Mouse (Mus musculus) adrenal gland, adult 18-20 months (tissue): Measurements from ENCODE around the gene Krtap1-4. TPM values are rescaled to one million over a fixed set of nuclear protein-coding genes. Genes with fewer than 3 reads are reported as not detected.
A peak's percentile ranks its signal among the peaks of the same experiment; 100 is the strongest.
"Not testable (repeated sequence)": the region's sequence is repeated elsewhere in the genome, so short reads cannot be mapped to it uniquely, and the experiment has no call there.

Experiments
- DNase-seq, 2 experiments: peaks; one replicate each; pipeline ENCODE4 v3.0.0; 2021 to 2022; ENCODE audit warnings: low spot score in 2 of 2
- long read RNA-seq, 2 experiments: library from polyadenylated mRNA; stranded (forward); transcript quantifications; one replicate each; pipeline ENCODE4 v2.0.0; 2021
- total RNA-seq, 2 experiments: library from RNA; stranded (reverse); gene quantifications; 1 replicate in 1 of 2; 2 replicates in 1 of 2; pipeline ENCODE4 v1.2.3; 2021

Gene Krtap1-4
- total RNA-seq, result not detected
- long read RNA-seq, experiment 1, result 0 reads
- long read RNA-seq, experiment 2, result 0 reads

GRCm38 (mm10) chr11:99583245-99583704, at the start of gene Krtap1-4:
Gene Krtap1-4, minus strand, starts transcription at chr11:99583654.
- DNase-seq, result no peak

GRCm38 (mm10) chr11:99630890-99631289, 47.4 kb upstream of the Krtap1-4 start:
- DNase-seq, result no peak

DNA sequence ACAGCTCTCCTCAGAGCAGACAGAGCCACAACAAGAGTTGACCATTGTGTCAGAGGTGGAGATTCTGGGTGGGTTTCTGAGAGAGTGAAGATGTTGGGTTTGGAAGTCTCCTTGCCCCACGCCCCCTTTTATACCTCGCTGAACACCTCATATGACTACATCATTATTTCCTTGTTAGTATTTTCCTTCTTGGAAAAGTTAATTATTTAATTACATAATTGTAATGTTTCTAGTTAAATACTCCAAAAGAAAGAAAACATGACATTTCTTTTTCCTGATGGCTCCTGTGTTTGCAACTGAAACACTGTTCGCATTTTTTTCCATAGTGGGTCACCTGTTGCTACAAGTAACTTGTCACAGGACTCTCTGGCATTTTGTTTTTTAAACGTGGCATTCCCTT, 44.7 kb upstream of the Krtap1-4 start, which contains the start of gene Krtap4-1:
Krtap4-1 (minus strand) TSS at position 101 of the 400 bp plus-strand sequence.
- no peak for DNase-seq

DNA sequence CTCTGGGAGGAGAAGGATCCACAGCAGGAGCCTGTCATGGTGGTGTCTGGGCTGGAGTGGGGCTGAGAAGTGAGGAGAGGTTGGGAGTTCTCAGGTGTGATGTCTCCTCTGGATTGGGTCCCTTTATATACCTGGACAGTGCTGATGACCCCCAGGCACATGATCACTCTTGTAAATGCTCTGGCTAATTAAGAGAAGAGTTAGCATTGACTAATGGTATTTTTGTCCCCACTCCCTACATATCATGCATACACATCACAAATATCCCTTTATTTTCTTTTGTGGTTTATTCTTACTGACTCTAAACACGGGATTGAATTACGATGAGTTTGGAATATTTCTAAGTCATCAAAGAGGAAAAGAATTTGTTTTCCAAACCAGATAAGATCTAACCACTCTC, 36.9 kb upstream of the Krtap1-4 start, which contains the start of gene Gm11562:
Gm11562 (minus strand) TSS at position 101 of the 400 bp plus-strand sequence.
- DNase-seq, result no peak

DNA sequence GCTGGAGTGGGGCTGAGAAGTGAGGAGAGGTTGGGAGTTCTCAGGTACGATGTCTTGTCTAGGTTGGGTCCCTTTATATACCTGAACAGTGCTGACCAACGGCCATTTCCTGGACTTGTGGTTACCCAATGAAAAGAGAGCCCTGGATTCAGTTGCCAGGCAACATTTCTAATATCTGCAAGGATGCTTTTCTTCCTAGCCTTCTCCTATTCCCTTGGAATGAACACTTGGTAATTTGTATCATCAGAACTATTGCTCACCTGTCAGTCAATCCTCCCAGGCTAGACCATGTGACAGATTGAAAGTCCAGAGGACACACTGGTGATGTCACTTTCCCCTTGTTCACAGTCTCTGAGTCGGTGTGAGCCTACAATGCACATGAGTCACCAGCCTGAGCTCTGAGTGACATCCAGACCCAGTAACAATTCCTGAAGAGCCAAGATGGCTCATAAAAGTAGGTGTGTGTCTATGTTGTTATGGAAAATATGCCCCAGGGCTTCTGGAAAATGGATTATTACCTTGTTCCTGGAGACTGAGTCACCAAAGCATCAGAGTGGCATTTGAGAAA, 31.4 kb upstream of the Krtap1-4 start, which contains the start of gene Krtap2-4:
Krtap2-4 (minus strand) TSS at position 51 of the 568 bp plus-strand sequence.
- no peak for DNase-seq

GRCm38 (mm10) chr11:99610089-99610488, 26.6 kb upstream of the Krtap1-4 start, which contains the start of gene Gm11937:
Gene Gm11937, minus strand, starts transcription at chr11:99610189.
- not testable (repeated sequence) for DNase-seq

DNA sequence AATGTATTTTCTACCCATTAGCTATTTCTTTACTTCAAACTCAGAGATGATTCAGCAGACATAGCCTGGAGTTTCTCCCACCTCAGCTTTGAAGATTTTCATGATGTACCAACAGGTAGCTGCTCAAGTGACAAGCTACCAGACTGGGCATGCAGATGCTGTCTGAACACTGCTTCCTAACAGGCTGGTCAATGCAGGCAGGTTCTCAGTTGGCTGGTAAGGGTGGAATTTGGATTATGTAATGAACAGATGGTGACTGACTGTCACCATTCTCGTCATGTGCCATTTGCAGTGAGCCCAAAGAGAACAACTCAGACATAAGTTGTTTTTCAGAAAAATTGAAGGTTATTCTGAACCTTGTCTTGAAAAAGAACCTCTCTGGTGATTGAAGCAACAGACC, 25.7 kb upstream of the Krtap1-4 start:
- DNase-seq, result no peak

DNA sequence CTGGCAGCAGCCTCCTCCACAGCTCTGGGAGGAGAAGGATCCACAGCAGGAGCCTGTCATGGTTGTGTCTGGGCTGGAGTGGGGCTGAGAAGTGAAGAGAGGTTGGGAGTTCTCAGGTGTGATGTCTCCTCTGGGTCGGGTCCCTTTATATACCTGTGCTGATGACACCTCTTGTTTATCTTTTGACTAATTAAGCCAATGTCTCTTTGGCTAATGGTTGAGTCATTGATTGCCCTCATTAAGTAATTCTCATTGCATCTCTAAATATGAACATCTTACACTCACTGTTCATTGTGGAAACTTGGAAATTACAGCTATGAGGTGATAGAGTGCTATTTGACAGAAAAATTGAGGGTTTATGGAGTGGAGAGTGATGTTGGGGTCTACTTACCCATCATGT, 19.8 kb upstream of the Krtap1-4 start, which contains the start of gene Gm11938:
Gm11938 (minus strand) TSS at position 101 of the 400 bp plus-strand sequence.
- not testable (repeated sequence) for DNase-seq

GRCm38 (mm10) chr11:99597742-99598141, 14.3 kb upstream of the Krtap1-4 start, which contains the start of gene Krtap9-3:
Gene Krtap9-3, minus strand, starts transcription at chr11:99598105.
- DNase-seq, result not testable (repeated sequence)

DNA sequence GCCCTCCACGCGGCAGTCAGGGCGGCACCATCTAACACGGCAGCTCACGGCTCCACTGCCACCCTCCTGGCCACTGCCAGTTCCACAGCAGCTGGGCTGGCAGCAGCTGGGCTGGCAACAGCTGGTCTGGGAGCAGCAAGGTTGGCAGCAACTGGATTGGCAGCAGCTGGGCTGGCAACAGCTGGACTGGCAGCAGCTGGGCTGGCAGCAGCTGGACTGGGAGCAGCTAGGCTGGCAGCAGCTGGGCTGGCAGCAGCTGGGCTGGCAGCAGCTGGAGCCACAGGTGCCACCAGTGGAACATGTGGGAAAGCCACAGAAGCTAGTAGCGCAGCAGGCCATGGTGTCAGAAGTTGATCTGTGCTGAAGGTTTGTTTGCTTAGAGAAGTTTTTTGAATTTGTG, 7.5 kb upstream of the Krtap1-4 start, which contains the start of gene Krtap1-3:
Krtap1-3 (minus strand) TSS at position 359 of the 400 bp plus-strand sequence.
- no peak for DNase-seq

- no peak for DNase-seq
Measured at GRCm38 (mm10) chr11:99585096-99585495, 1.6 kb upstream of the Krtap1-4 start.

DNA sequence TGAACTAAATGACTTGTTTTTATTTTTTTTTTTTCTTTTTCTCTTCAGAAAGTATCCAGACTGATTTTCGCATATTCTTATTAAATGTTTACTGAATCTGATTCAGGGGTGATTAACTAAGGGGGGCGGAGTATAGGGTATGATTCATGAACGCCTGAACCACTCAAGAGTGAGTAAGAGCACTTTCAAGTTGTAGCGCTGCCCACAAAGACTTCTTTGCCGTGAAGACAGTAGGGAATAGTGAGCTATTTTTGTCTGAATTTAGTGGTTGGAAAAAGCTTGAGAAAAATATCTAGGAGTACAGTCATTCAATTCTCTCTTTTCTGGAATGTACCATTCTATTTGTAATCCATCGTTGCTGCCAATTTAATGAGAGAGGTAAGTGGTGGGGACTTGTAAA, 1.9 kb downstream of the Krtap1-4 start:
- DNase-seq, result no peak

GRCm38 (mm10) chr11:99581051-99581450, 2.4 kb downstream of the Krtap1-4 start:
- no peak for DNase-seq

GRCm38 (mm10) chr11:99580636-99581035, 2.8 kb downstream of the Krtap1-4 start, which contains the start of gene Krtap1-5:
Gene Krtap1-5, minus strand, starts transcription at chr11:99581016.
- DNase-seq, result no peak

DNA sequence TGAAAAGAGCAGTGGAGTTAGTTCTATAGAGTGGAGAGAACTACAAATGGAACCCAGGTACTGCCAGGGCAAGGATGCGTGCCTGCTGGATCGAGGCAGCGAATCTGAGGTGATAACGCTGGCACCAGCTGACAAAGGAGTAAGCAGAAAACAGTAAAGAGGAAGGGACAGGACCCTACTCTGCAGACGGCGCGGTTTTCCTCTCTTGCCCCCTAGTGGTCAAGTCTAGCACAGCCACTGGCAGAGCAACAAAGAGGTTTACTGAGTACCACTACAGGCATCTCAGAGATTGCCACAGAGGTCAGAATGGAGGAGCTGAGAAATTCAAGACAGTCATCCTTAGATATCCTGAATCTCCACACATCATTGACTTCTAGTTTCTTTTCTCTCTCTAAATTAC, 9.3 kb downstream of the Krtap1-4 start:
- DNase-seq, result peak; percentile 59 to 61

DNA sequence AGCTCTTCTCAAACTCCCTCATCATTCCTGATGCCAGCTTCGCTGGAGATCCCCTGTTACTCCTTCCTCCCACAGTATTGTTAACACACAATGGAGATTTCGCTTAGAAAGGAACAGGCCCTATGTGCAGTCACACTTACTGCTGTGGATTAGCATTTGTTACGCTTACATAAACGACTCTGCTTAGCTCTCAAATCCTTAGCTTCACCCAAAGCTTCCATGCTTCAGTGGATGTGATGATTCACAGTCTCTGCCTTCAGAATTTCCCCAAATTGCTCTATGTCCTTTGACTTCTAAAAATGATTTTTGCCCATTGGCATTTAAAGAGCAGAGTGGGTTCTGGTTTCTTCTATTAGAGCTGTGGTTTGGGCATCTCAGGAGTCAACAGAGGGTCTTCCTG, 10.3 kb downstream of the Krtap1-4 start:
- no peak for DNase-seq

DNA sequence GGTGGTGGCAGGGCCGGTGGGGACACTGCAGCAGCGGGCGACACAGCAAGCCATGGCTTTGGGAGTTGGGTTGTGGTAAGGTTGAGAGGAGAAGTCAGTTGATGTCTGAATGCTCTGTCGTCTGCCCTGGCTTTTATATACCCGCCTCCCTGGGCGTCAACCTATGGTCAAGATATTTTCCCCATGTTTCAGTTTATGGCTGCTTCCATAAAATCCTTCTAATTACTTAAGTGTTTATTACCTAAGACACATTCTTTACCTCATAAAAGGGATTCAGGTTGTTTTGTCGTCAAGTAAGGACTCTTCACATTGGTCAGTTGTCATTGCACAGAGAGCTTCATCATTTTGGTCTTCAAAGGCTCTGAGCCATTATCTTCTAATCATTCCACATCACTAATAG, 16.9 kb downstream of the Krtap1-4 start, which contains the start of gene Krtap3-1:
Krtap3-1 (minus strand) TSS at position 101 of the 400 bp plus-strand sequence.
- DNase-seq, result no peak

DNA sequence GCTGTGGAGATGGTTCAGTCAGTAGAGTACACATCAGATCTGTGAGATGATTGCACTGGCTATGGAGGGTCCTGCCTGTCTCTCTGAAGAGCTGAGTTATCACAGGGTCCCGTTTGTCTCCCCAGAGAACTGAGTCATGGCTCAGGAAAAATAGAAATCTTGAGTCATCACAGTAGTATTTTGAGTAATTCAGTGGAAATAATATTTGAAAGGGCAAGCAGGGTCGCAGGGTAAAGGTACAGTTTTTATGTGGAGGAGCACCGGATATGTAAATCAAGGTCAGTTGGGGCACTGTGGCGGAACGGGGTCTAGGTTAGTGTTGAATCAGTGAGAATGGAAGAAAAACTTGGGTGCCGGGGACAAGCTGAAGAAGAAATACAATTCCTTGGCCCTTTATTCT, 20.9 kb downstream of the Krtap1-4 start:
- DNase-seq, result no peak

- DNase-seq, result no peak
Measured at GRCm38 (mm10) chr11:99559366-99559765, 24.1 kb downstream of the Krtap1-4 start, which contains the start of gene Gm11939. Gene Gm11939, minus strand, starts transcription at chr11:99559466.

- no peak for DNase-seq
Measured at GRCm38 (mm10) chr11:99557976-99558745, 25.3 kb downstream of the Krtap1-4 start.

DNA sequence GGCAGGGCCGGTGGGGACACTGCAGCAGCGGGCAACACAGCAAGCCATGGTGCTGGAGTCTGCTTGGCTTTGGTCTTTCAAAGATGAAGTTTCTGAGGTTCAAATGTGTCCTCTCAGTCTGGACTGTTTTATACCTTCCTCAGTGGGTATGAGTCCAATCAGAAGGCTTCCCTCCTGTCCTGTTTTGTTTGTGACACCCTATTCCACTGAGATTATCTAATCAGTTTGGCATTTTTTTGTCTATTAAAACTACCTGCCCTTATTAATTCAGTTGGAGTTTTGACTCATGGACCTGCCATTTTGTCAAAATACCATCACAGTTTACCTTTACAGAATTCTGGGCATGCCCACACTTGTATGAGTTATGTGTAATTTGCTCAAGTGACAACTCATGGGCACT, 26.7 kb downstream of the Krtap1-4 start, which contains the start of gene Krtap3-2:
Krtap3-2 (minus strand) TSS at position 101 of the 400 bp plus-strand sequence.
- DNase-seq, result no peak
